Mouse (Mus musculus) left cerebral cortex, adult 2 months (tissue): ENCODE data around the gene AU022252. TPM values are rescaled to one million over a fixed set of nuclear protein-coding genes. Genes with fewer than 3 reads are reported as not detected.
A peak's percentile ranks its signal among the peaks of the same experiment; 100 is the strongest.

Experiments used
- DNase-seq, 2 experiments: peaks; one replicate each; pipeline ENCODE4 v3.0.0; 2021 to 2022; ENCODE audit warnings: low spot score in 2 of 2, mixed read lengths in 1 of 2; ENCODE audit errors: extremely low spot score in 1 of 2
- H3K27ac ChIP-seq: fragments of 200-600 bp; 2 replicates; pipeline ENCODE4 v1.8.1; 2022
- H3K4me3 ChIP-seq: fragments of 200-600 bp; 2 replicates; pipeline ENCODE4 v1.8.1; 2022
- CTCF ChIP-seq: fragments of 200-600 bp; IDR thresholded peaks from 2 replicates; pipeline ENCODE4 v1.8.1; 2022; ENCODE audit warnings: antibody characterized with exemption, mild to moderate bottlenecking, moderate library complexity
- intact Hi-C: fragments of 180-260 bp; cut with DNase I; formaldehyde crosslinking; loops from one replicate; pipeline ENCODE4 v1.15.1; 2025
- total RNA-seq, 2 experiments: library from RNA; stranded (reverse); gene quantifications; 2 replicates each; pipeline ENCODE4 v1.2.3; 2021

The AU022252 gene
- total RNA-seq, 2 experiments from 2014 or later = 28.5 to 30.4 TPM

- Histone ChIP-seq H3K27ac (no peak overlapping the region), H3K4me3 (no peak overlapping the region)
- DNase-seq = peak; percentile 53 to 60
- intact Hi-C loops = loop anchor here (5.0 to 10.0 kb wide), 4 partner anchors 173 to 883 kb away; partner anchors contain the start of genes Ccdc30, Foxj3 and Frg2f1
- TF ChIP-seq CTCF = peak; percentile 67
Measured at GRCm38 (mm10) chr4:119241664-119242063, 9.2 kb upstream of the AU022252 start.

DNA sequence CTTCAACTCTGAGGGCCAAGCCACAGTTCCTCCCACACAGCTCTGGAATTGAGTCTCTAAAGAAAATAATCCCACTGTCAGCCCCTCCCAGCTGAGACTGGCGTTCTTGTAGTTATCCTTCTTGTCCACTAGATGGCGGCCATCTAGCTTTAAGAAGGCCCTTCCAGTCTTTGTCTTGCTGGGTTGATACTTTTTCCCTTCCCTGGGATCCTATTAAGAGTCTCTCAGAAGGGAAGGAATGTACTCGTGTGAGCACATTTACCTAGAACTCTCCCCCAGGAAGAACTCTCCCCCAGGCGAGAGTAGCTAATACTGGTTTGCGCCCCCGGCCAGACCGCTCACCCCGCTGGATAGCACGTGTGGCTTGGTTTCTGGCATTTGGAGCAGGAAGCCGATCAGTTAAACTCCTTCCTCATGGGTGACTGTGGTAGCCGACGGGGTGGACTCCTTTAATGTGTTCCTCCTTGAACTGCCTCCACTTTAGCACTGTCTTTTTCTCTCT lies 6.7 kb upstream of the AU022252 start:
- peak in 1 of 2 experiments; percentile 46 for DNase-seq
- intact Hi-C loops = no loop called here
- Histone ChIP-seq H3K4me3 (no peak overlapping the region), H3K27ac (no peak overlapping the region)
- TF ChIP-seq CTCF = peak; percentile 92

GRCm38 (mm10) chr4:119238661-119239060 lies 6.1 kb upstream of the AU022252 start:
- DNase-seq = no peak
- no peak overlapping the region for H3K4me3 ChIP-seq
- TF ChIP-seq CTCF = no peak
- intact Hi-C loops = no loop called here
- H3K27ac ChIP-seq = 0 out of 2 replicates have a peak overlapping the region, but pooled peaks have one; percentile 3

- DNase-seq = no peak
- H3K4me3 ChIP-seq = peak overlapping the region; percentile 76
- no peak for TF ChIP-seq CTCF
- H3K27ac ChIP-seq = no peak overlapping the region
- intact Hi-C loops = no loop called here
Measured at GRCm38 (mm10) chr4:119234348-119234747, 1.8 kb upstream of the AU022252 start.

GRCm38 (mm10) chr4:119233256-119233901 lies 867 bp upstream of the AU022252 start:
- intact Hi-C loops = no loop called here
- H3K4me3 ChIP-seq = peak overlapping the region; percentile 76
- TF ChIP-seq CTCF = peak; percentile 35
- peak; percentile 38 to 51 for DNase-seq
- H3K27ac ChIP-seq = peak overlapping the region; percentile 70

GRCm38 (mm10) chr4:119226751-119227150 lies 5.8 kb downstream of the AU022252 start:
- no peak for DNase-seq
- no peak for TF ChIP-seq CTCF
- intact Hi-C loops = no loop called here

GRCm38 (mm10) chr4:119225719-119226118 lies 6.8 kb downstream of the AU022252 start:
- no peak for TF ChIP-seq CTCF
- no peak for DNase-seq
- Histone ChIP-seq H3K4me3 (no peak overlapping the region), H3K27ac (no peak overlapping the region)
- intact Hi-C loops = no loop called here

More at GRCm38 (mm10) chr4:119226751-119227150, 5.8 kb downstream of the AU022252 start:
- Histone ChIP-seq H3K4me3 (no peak overlapping the region), H3K27ac (no peak overlapping the region)

DNA sequence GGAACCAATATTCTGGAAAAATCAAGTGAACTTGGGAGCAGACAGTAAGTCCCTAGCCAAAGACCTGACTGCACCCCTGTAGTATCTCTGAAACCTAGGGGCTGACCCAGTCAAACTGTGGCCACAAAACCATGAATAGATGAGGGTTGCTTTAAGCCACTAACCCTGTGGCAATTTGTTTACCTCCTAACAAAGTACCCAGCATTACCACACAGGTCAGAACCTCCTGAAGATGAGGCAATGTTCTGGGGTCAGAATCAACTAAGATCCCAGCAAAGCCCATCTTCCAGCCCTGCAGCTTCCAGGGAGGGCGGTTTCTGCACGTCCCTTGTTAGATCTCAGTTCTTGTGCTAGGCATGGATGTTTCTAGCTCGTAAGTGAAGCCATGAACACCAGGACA lies 8.0 kb downstream of the AU022252 start:
- no peak for TF ChIP-seq CTCF
- Histone ChIP-seq H3K27ac (no peak overlapping the region), H3K4me3 (no peak overlapping the region)
- no peak for DNase-seq
- intact Hi-C loops = no loop called here

- TF ChIP-seq CTCF = peak; percentile 67
- Histone ChIP-seq H3K4me3 (no peak overlapping the region), H3K27ac (no peak overlapping the region)
- DNase-seq = peak in 1 of 2 experiments; percentile 40
- intact Hi-C loops = no loop called here
Measured at GRCm38 (mm10) chr4:119223696-119224095, 8.8 kb downstream of the AU022252 start.

DNA sequence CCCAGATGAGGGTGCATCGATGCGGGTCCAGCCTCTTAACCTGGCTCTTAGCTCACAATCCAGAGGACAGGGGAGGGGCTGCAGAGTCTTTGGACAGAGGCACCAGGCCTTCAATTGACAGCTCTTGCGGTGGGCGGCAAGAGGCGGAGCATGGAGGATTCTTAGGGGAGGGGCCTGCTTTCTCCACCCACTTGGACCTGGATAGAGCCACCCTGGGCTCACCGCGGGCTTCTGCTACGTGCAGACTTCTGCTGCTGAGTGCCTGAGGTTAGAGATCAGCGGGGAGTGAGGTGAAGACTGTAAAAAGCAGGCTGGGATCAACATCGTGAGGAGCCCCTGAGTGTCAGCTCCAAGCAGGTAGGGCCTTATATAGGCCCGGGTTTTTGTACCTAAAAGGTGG lies 14.3 kb downstream of the AU022252 start, which contains the start of gene Tmem269:
Tmem269 (minus strand) TSS at position 49 of the 400 bp plus-strand sequence.
- Histone ChIP-seq H3K27ac (no peak within 1 kb of the TSS), H3K4me3 (no peak within 1 kb of the TSS)
- TF ChIP-seq CTCF = no peak
- intact Hi-C loops = no loop called here
- no peak for DNase-seq

- no peak overlapping the region for H3K4me3 ChIP-seq
- no peak overlapping the region for H3K27ac ChIP-seq
- DNase-seq = no peak
- intact Hi-C loops = no loop called here
- TF ChIP-seq CTCF = no peak
Measured at GRCm38 (mm10) chr4:119216667-119217066, 15.8 kb downstream of the AU022252 start.

- no peak overlapping the region for H3K27ac ChIP-seq
- intact Hi-C loops = loop anchor here (1.0 kb wide), 2 partner anchors 30 to 199 kb away; partner anchors contain the start of gene Zfp691
- peak; percentile 45 to 64 for DNase-seq
- TF ChIP-seq CTCF = peak; percentile 88
- no peak overlapping the region for H3K4me3 ChIP-seq
Measured at GRCm38 (mm10) chr4:119204672-119205071, 27.8 kb downstream of the AU022252 start.
